11 mouse cellular contexts compared by ENCODE assay signal in genomic region chr9:58096629-58097301, GRCm38 (mm10). TPM values are rescaled to one million over a fixed set of nuclear protein-coding genes. Genes with fewer than 3 reads are reported as not detected.
DNase-seq lines count a peak whose midpoint lies in the region; ATAC-seq lines count a peak whose summit lies in the region.
"Had no signal": no experiment of that assay in that cellular context is flagged by ENCODE, and none has a peak within 500 bp of the region (broad histone marks: within the 10 kb centered on the region; RNA-seq: fewer than 3 reads in every experiment).

No protein-coding gene starts in this region.

- H3K9ac ChIP-seq in forebrain, embryonic 12.5 days = no peak overlapping the region
- H3K9ac ChIP-seq: liver, embryonic 15.5 days; neural tube, embryonic 12.5 days had no signal

- H3K4me1 ChIP-seq in forebrain, embryonic 12.5 days = peaks cover 45% of the 10 kb centered on the region
- H3K4me1 ChIP-seq: liver, embryonic 15.5 days had no signal

- no peaks in the 10 kb centered on the region for H3K36me3 ChIP-seq in forebrain, embryonic 12.5 days (replicated peaks)
- H3K36me3 ChIP-seq: liver, embryonic 15.5 days; neural tube, embryonic 12.5 days had no signal

- no peaks in the 10 kb centered on the region for H3K27me3 ChIP-seq in forebrain, embryonic 12.5 days
- H3K27me3 ChIP-seq: liver, embryonic 15.5 days; neural tube, embryonic 12.5 days had no signal

- no peak; the same call in 1 of the 2 replicates for ATAC-seq in cerebellum, adult (ENCODE audit: insufficient number of reproducible peaks, low FRiP score, low TSS enrichment)
- ATAC-seq in forebrain, embryonic 12.5 days (ENCODE audit: low FRiP score) = peak; percentile 77
- ATAC-seq in erythroid progenitor cell, adult 5-6 weeks (replicated peaks; ENCODE audit: low FRiP score, poor library complexity, severe bottlenecking) = no peak

- no peaks in the 10 kb centered on the region for H3K9me3 ChIP-seq in forebrain, embryonic 12.5 days
- H3K9me3 ChIP-seq: liver, embryonic 15.5 days; neural tube, embryonic 12.5 days had no signal

- peak overlapping the region; percentile 78 for H3K27ac ChIP-seq in forebrain, embryonic 12.5 days
- H3K27ac ChIP-seq: liver, embryonic 15.5 days; neural tube, embryonic 12.5 days had no signal

- H3K4me2 ChIP-seq in forebrain, embryonic 12.5 days = no peak overlapping the region
- H3K4me2 ChIP-seq: liver, embryonic 15.5 days; neural tube, embryonic 12.5 days had no signal

- 66% methylated on average over 5 of the region's 5 CpGs for WGBS in forebrain, embryonic 12.5 days

- no peak overlapping the region for H3K4me3 ChIP-seq in forebrain, embryonic 12.5 days (replicated peaks)
- H3K4me3 ChIP-seq: liver, embryonic 15.5 days; neural tube, embryonic 12.5 days had no signal

- DNase-seq in cerebellum, adult 11 months = peak; percentile 42
- DNase-seq in brain, adult 2 months (ENCODE audit: low read depth, low spot score) = peak; percentile 87
- peak; percentile 71 to 80 for DNase-seq in layer of hippocampus, postnatal 36 days
- DNase-seq in kidney, postnatal 4 days = no peak
- no peak for DNase-seq in adrenal gland, postnatal 25 days

RNA-seq across cellular contexts. Expression of gene Ccdc33, which starts 21.9 kb away (rescaled TPM):
- polyA plus RNA-seq in forebrain, embryonic 12.5 days (2016; fragmentation: Nextera tagmentation; extraction: Ambion mirVana) = 1.5 and 2.4 TPM in 2 replicates
- total RNA-seq in layer of hippocampus, postnatal 36 days (2021) = under 1 TPM; 0.30 to 0.73 TPM
- total RNA-seq in erythroid progenitor cell, adult 5-6 weeks (2015; ENCODE audit: low replicate concordance) = not detected in 2 replicates
- not detected in 2 replicates for total RNA-seq in erythroid progenitor cell, adult 5-6 weeks (2017; ENCODE audit: low replicate concordance)
- total RNA-seq in adrenal gland, postnatal 25 days (2021) = 0.39 and 0.76 TPM in 2 replicates
- total RNA-seq: gastrocnemius, postnatal 4 days had no signal
- polyA plus RNA-seq: liver, embryonic 15.5 days had no signal

RNA-seq across cellular contexts. Expression of gene Stra6, which starts 33.2 kb away (rescaled TPM):
- polyA plus RNA-seq in forebrain, embryonic 12.5 days (2016; fragmentation: Nextera tagmentation; extraction: Ambion mirVana) = 10.7 and 11.6 TPM in 2 replicates
- 10 to 100 TPM; 11.4 to 13.3 TPM for total RNA-seq in layer of hippocampus, postnatal 36 days (2021)
- not detected in 2 replicates for total RNA-seq in erythroid progenitor cell, adult 5-6 weeks (2015; ENCODE audit: low replicate concordance)
- not detected in 2 replicates for total RNA-seq in erythroid progenitor cell, adult 5-6 weeks (2017; ENCODE audit: low replicate concordance)
- total RNA-seq in adrenal gland, postnatal 25 days (2021) = 1.6 and 2.1 TPM in 2 replicates

Comparison
In these comparisons a context has a peak if more than half of its experiments do, and no peak if none do; other contexts are left out.
1. DNase-seq: peak in cerebellum, adult 11 months (single experiment), brain, adult 2 months (single experiment) and layer of hippocampus, postnatal 36 days (2 of 2); none in kidney, postnatal 4 days (0 of 2) and adrenal gland, postnatal 25 days (single experiment).